Mouse (Mus musculus) ovary, adult 18-20 months (tissue): ENCODE results near the gene Kirrel2.
"Not testable (repeated sequence)": the region's sequence is repeated elsewhere in the genome, so short reads cannot be mapped to it uniquely, and the experiment has no call there.

Source experiments
- DNase-seq: peaks from one replicate; pipeline ENCODE4 v3.0.0; 2022; ENCODE audit warnings: low spot score, mixed read lengths

Kirrel2 gene

GRCm38 (mm10) chr7:30457629-30458330 lies at the start of gene Kirrel2, which contains the start of gene Nphs1:
TSS of gene Kirrel2 (minus strand) at chr7:30457690.
TSS of gene Nphs1 (plus strand) at chr7:30458315.
- DNase-seq = no peak

GRCm38 (mm10) chr7:30501159-30501558 lies 43.7 kb upstream of the Kirrel2 start:
- DNase-seq = not testable (repeated sequence)

- DNase-seq = peak; percentile 40
These were observed 38.1 kb upstream of the Kirrel2 start for GRCm38 (mm10) chr7:30495506-30496042.

- DNase-seq = no peak
These were observed 36.0 kb upstream of the Kirrel2 start, which contains the start of gene Prodh2 for GRCm38 (mm10) chr7:30493401-30493931. TSS of gene Prodh2 (plus strand) at chr7:30493622.

GRCm38 (mm10) chr7:30492765-30493164 lies 35.3 kb upstream of the Kirrel2 start:
- no peak for DNase-seq

GRCm38 (mm10) chr7:30490957-30491307 lies 33.4 kb upstream of the Kirrel2 start:
- DNase-seq = no peak

- DNase-seq = no peak
These were observed 32.9 kb upstream of the Kirrel2 start for GRCm38 (mm10) chr7:30490251-30490956.

GRCm38 (mm10) chr7:30484250-30484649 lies 26.8 kb upstream of the Kirrel2 start:
- no peak for DNase-seq

- no peak for DNase-seq
These were observed 20.2 kb upstream of the Kirrel2 start for GRCm38 (mm10) chr7:30477415-30478381.

GRCm38 (mm10) chr7:30476136-30476535 lies 18.6 kb upstream of the Kirrel2 start:
- DNase-seq = not testable (repeated sequence)

- no peak for DNase-seq
These were observed 17.5 kb upstream of the Kirrel2 start for GRCm38 (mm10) chr7:30474999-30475398.

GRCm38 (mm10) chr7:30472411-30472810 lies 14.9 kb upstream of the Kirrel2 start:
- no peak for DNase-seq

- DNase-seq = no peak
These were observed 7.4 kb upstream of the Kirrel2 start for GRCm38 (mm10) chr7:30464816-30465300.

GRCm38 (mm10) chr7:30463996-30464395 lies 6.5 kb upstream of the Kirrel2 start:
- DNase-seq = no peak

- DNase-seq = no peak
These were observed 6.1 kb upstream of the Kirrel2 start for GRCm38 (mm10) chr7:30463568-30463967.

- DNase-seq = no peak
These were observed 2.0 kb upstream of the Kirrel2 start for GRCm38 (mm10) chr7:30459484-30459883.

- DNase-seq = no peak
These were observed 420 bp downstream of the Kirrel2 start for GRCm38 (mm10) chr7:30456911-30457628.

GRCm38 (mm10) chr7:30456487-30456886 lies 1.0 kb downstream of the Kirrel2 start:
- DNase-seq = no peak

GRCm38 (mm10) chr7:30454259-30454658 lies 3.2 kb downstream of the Kirrel2 start:
- DNase-seq = no peak

- DNase-seq = no peak
These were observed 3.7 kb downstream of the Kirrel2 start for GRCm38 (mm10) chr7:30453766-30454165.

GRCm38 (mm10) chr7:30453327-30453726 lies 4.2 kb downstream of the Kirrel2 start:
- DNase-seq = no peak
